Mouse (Mus musculus): ENCODE data around the gene St6gal1.

- TF ChIP-seq POLR2A (IDR thresholded peaks at IDR 0.05; ENCODE audit: insufficient read length, low read depth) (no peak), USF1 (IDR thresholded peaks at IDR 0.05; ENCODE audit: low read depth) (no peak), MYOG (IDR thresholded peaks at IDR 0.05; ENCODE audit: control insufficient read depth in 1 of 3, insufficient read depth in 1 of 3, insufficient read length in 2 of 3, low read depth in 2 of 3) (no peak), REST (IDR thresholded peaks at IDR 0.05; ENCODE audit: insufficient read depth, insufficient read length) (no peak), POLR2AphosphoS2 (IDR thresholded peaks at IDR 0.05; ENCODE audit: insufficient read length, low read depth) (no peak), CEBPB (IDR thresholded peaks at IDR 0.05; ENCODE audit: insufficient read depth, poor library complexity, severe bottlenecking) (no peak), MYOD1 (IDR thresholded peaks at IDR 0.05; ENCODE audit: control insufficient read depth in 1 of 3, insufficient read length in 2 of 3, low read depth in 2 of 3) (no peak)
Measured at GRCm38 (mm10) chr16:23320579-23320978, 96.0 kb downstream of the St6gal1 start.
